Mouse (Mus musculus) stomach, postnatal 0 days (tissue): ENCODE data around the gene Tigd4.

Source experiments
- CTCF ChIP-seq: IDR thresholded peaks from 2 replicates; pipeline ENCODE4 v1.5.1; 2016; ENCODE audit warnings: antibody characterized with exemption, low read depth, mild to moderate bottlenecking, moderate library complexity
- EP300 ChIP-seq: optimal IDR thresholded peaks from 2 replicates; pipeline ENCODE3; 2016; ENCODE audit warnings: antibody characterized with exemption

DNA sequence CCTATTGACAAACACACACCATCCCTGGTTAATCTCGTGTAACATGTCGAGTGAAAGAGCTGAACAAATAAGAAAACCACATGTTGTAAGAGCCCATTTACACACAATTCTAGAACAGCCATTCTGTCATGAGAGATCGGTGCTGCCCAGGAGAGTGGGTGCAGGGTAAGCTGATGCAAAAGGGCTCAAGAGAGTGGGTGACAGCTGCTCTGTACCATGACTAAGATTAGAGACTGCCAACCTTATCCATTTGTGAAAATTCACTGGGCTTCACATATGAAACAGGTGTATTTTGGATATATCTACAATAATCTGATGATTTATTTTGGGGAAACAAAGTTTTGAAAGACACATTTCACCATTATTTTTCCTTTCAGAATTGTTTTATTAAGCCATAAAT lies 37.6 kb upstream of the Tigd4 start:
- TF ChIP-seq CTCF (no peak), EP300 (no peak)
